Mouse (Mus musculus) heart, postnatal 0 days (tissue): ENCODE data around the gene Dach1.

Experiments
- CTCF ChIP-seq: IDR thresholded peaks from 2 replicates; pipeline ENCODE4 v1.5.1; 2016; ENCODE audit warnings: antibody characterized with exemption, control low read depth, low read depth
- EP300 ChIP-seq: IDR thresholded peaks from 2 replicates; pipeline ENCODE4 v1.6.1; 2016; ENCODE audit warnings: antibody characterized with exemption, low read depth

DNA sequence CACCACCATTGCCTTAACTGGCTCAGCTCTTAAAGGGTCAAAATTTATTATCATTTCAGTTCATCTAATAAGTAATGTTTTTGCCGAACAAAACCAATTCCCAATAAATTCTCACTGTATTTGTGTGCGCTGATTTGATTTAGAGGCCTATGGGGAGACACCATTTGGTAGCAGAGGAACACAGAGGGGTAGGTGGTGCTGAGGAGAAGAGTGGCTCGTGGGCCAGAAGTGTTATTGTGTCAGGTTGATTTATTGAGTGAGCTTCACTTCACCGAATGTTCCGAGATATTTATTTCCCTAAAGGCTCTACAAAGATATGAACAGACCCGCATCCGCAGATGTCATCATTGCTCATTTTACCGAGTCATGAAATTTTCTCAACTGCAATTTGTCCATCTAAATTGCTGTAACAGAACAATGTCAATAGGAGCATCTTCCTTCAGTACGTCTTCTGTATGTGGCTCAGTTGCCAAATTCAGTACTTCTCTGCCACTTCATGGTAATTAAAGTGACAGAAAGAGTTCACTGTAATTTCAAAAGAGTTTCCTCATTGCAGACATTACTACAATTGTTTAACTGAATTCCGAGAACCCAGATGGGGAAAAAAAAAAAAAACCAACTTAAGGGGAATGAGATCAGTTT is 65.1 kb downstream of the Dach1 start:
- TF ChIP-seq CTCF (no peak), EP300 (no peak)
